Mouse (Mus musculus) T-helper 2 cell (primary cell): ENCODE data around the gene Rgs6.

ENCODE experiments used
- in situ Hi-C: fragments of 300-600 bp; cut with MboI, MseI; formaldehyde crosslinking; loops from one replicate; pipeline ENCODE4 v1.15.1; 2025; ENCODE audit warnings: high pct_unique_total_duplicates

Gene Rgs6

GRCm38 (mm10) chr12:82970521-82971105, 382.5 kb downstream of the Rgs6 start:
- in situ Hi-C loops = no loop called here

GRCm38 (mm10) chr12:82971176-82971575, 383.1 kb downstream of the Rgs6 start:
- in situ Hi-C loops = no loop called here

- in situ Hi-C loops = no loop called here
These were observed 384.6 kb downstream of the Rgs6 start for GRCm38 (mm10) chr12:82972661-82973060.

- in situ Hi-C loops = no loop called here
These were observed 385.7 kb downstream of the Rgs6 start for GRCm38 (mm10) chr12:82973771-82974170.

GRCm38 (mm10) chr12:82978275-82978674, 390.2 kb downstream of the Rgs6 start:
- in situ Hi-C loops = no loop called here

- in situ Hi-C loops = no loop called here
These were observed 394.6 kb downstream of the Rgs6 start for GRCm38 (mm10) chr12:82982716-82983115.

GRCm38 (mm10) chr12:82985300-82985699, 397.2 kb downstream of the Rgs6 start:
- in situ Hi-C loops = no loop called here

GRCm38 (mm10) chr12:82987661-82988060, 399.6 kb downstream of the Rgs6 start:
- in situ Hi-C loops = no loop called here

GRCm38 (mm10) chr12:82993905-82994304, 405.8 kb downstream of the Rgs6 start:
- in situ Hi-C loops = no loop called here

GRCm38 (mm10) chr12:82996775-82997174, 408.7 kb downstream of the Rgs6 start:
- in situ Hi-C loops = no loop called here

GRCm38 (mm10) chr12:82998682-82999332, 410.7 kb downstream of the Rgs6 start:
- in situ Hi-C loops = no loop called here

GRCm38 (mm10) chr12:82999333-83000032, 411.4 kb downstream of the Rgs6 start:
- in situ Hi-C loops = loop anchor here (25.0 kb wide), 1 partner anchor 962 kb away; no protein-coding TSS in a partner anchor

- in situ Hi-C loops = loop anchor here (25.0 kb wide), 1 partner anchor 963 kb away; no protein-coding TSS in a partner anchor
These were observed 412.0 kb downstream of the Rgs6 start for GRCm38 (mm10) chr12:83000033-83000570.

- in situ Hi-C loops = loop anchor here (25.0 kb wide), 1 partner anchor 964 kb away; no protein-coding TSS in a partner anchor
These were observed 412.9 kb downstream of the Rgs6 start for GRCm38 (mm10) chr12:83000957-83001356.

- in situ Hi-C loops = loop anchor here (25.0 kb wide), 1 partner anchor 967 kb away; no protein-coding TSS in a partner anchor
These were observed 416.1 kb downstream of the Rgs6 start for GRCm38 (mm10) chr12:83004014-83004682.

- in situ Hi-C loops = loop anchor here (25.0 kb wide), 1 partner anchor 974 kb away; no protein-coding TSS in a partner anchor
These were observed 423.0 kb downstream of the Rgs6 start for GRCm38 (mm10) chr12:83011056-83011565.

- in situ Hi-C loops = loop anchor here (25.0 kb wide), 1 partner anchor 977 kb away; no protein-coding TSS in a partner anchor
These were observed 426.0 kb downstream of the Rgs6 start for GRCm38 (mm10) chr12:83013918-83014691.

GRCm38 (mm10) chr12:83014848-83015247, 426.8 kb downstream of the Rgs6 start:
- in situ Hi-C loops = loop anchor here (5.0 to 25.0 kb wide), 2 partner anchors 313 to 978 kb away; no protein-coding TSS in a partner anchor

- in situ Hi-C loops = loop anchor here (5.0 to 25.0 kb wide), 2 partner anchors 313 to 978 kb away; no protein-coding TSS in a partner anchor
These were observed 427.3 kb downstream of the Rgs6 start for GRCm38 (mm10) chr12:83015366-83015765.

GRCm38 (mm10) chr12:83016486-83016885, 428.4 kb downstream of the Rgs6 start:
- in situ Hi-C loops = loop anchor here (5.0 to 25.0 kb wide), 2 partner anchors 314 to 979 kb away; no protein-coding TSS in a partner anchor
